20 mouse cellular contexts compared by ENCODE assay signal in the genomic region with DNA sequence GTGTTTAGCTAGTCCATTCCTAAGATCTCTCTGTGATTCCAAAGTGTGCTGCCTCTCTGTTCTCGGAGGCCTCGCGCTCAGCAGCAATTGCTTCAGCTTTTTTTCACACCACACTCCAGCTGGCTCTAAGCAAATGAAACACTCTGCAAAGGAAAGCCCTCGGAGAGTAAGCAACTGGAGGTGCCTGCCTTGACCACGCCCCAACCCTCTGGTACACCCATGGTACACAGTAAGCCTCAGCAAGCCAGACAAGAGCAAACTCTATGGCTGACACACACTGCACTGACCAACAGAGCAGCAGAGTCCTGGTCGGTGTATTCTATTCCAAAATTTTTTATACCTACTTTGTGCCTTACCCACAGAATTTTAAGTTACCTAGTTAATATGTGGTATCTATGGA. TPM values are rescaled to one million over a fixed set of nuclear protein-coding genes. Genes with fewer than 3 reads are reported as not detected.
A peak's percentile ranks its signal among the peaks of the same experiment; 100 is the strongest.
DNase-seq lines count a peak whose midpoint lies in the region; ATAC-seq and TF ChIP-seq lines count a peak whose summit lies in the region.
"Had no signal": no experiment of that assay in that cellular context is flagged by ENCODE, and none has a peak within 500 bp of the region (broad histone marks: within the 10 kb centered on the region; RNA-seq: fewer than 3 reads in every experiment).

No protein-coding gene starts in this region.

- no peak overlapping the region for H3K9ac ChIP-seq in intestine, embryonic 15.5 days
- H3K9ac ChIP-seq in intestine, embryonic 16.5 days (ENCODE audit: low read depth, low read length), result no peak overlapping the region
- H3K9ac ChIP-seq in midbrain, embryonic 15.5 days, result no peak overlapping the region
- no peak overlapping the region for H3K9ac ChIP-seq in midbrain, embryonic 13.5 days (replicated peaks)
- no peak overlapping the region for H3K9ac ChIP-seq in limb, embryonic 13.5 days
- no peak overlapping the region for H3K9ac ChIP-seq in hindbrain, embryonic 16.5 days (ENCODE audit: low read depth, low read length)
- H3K9ac ChIP-seq: embryonic facial prominence, embryonic 13.5 days; neural tube, embryonic 12.5 days had no signal

- peak; percentile 49; the same call in 1 of the 2 replicates for ATAC-seq in intestine, embryonic 15.5 days
- ATAC-seq in intestine, embryonic 16.5 days, result no peak
- 0 out of 2 replicates have a peak, but pooled peaks have one; percentile 39 for ATAC-seq in midbrain, embryonic 15.5 days (replicated peaks)
- ATAC-seq in midbrain, embryonic 13.5 days, result no peak
- ATAC-seq in limb, embryonic 13.5 days (ENCODE audit: low FRiP score, low read depth), result peak; percentile 66; the same call in 1 of the 2 replicates
- no peak for ATAC-seq in hindbrain, embryonic 16.5 days
- ATAC-seq: hindbrain, postnatal 0 days had no signal

- H3K27ac ChIP-seq in intestine, embryonic 15.5 days, result no peak overlapping the region
- no peak overlapping the region for H3K27ac ChIP-seq in intestine, embryonic 16.5 days (ENCODE audit: low read length)
- H3K27ac ChIP-seq in midbrain, embryonic 15.5 days, result no peak overlapping the region
- H3K27ac ChIP-seq in midbrain, embryonic 13.5 days, result no peak overlapping the region
- H3K27ac ChIP-seq in limb, embryonic 13.5 days, result 0 out of 2 replicates have a peak overlapping the region, but pooled peaks have one; percentile 3
- H3K27ac ChIP-seq in kidney, adult 2 months (ENCODE audit: insufficient read depth, low read depth, low read length), result no peak overlapping the region
- no peak overlapping the region for H3K27ac ChIP-seq in hindbrain, embryonic 16.5 days (ENCODE audit: low read depth, low read length)
- H3K27ac ChIP-seq: embryonic facial prominence, embryonic 13.5 days; gastrocnemius, adult 2 months; hindbrain, postnatal 0 days; neural tube, embryonic 12.5 days had no signal

- H3K27me3 ChIP-seq in intestine, embryonic 15.5 days (replicated peaks), result no peaks in the 10 kb centered on the region
- no peaks in the 10 kb centered on the region for H3K27me3 ChIP-seq in intestine, embryonic 16.5 days (replicated peaks; ENCODE audit: control insufficient read depth, insufficient read depth, low read length)
- no peaks in the 10 kb centered on the region for H3K27me3 ChIP-seq in midbrain, embryonic 15.5 days (replicated peaks)
- H3K27me3 ChIP-seq in midbrain, embryonic 13.5 days, result no peaks in the 10 kb centered on the region
- H3K27me3 ChIP-seq in limb, embryonic 13.5 days, result no peaks in the 10 kb centered on the region
- no peaks in the 10 kb centered on the region for H3K27me3 ChIP-seq in kidney, adult 2 months (replicated peaks; ENCODE audit: control insufficient read depth, insufficient read depth, low read length)
- H3K27me3 ChIP-seq in hindbrain, embryonic 16.5 days (replicated peaks; ENCODE audit: control insufficient read depth, insufficient read depth, low read length), result no peaks in the 10 kb centered on the region
- H3K27me3 ChIP-seq: embryonic facial prominence, embryonic 13.5 days; neural tube, embryonic 12.5 days had no signal

- WGBS in intestine, embryonic 15.5 days, result 49% methylated on average over 6 of the region's 6 CpGs
- WGBS in intestine, embryonic 16.5 days, result 36% methylated on average over 6 of the region's 6 CpGs
- 28% methylated on average over 6 of the region's 6 CpGs for WGBS in midbrain, embryonic 15.5 days
- WGBS in midbrain, embryonic 13.5 days, result 26% methylated on average over 6 of the region's 6 CpGs
- WGBS in limb, embryonic 13.5 days, result 39% methylated on average over 6 of the region's 6 CpGs
- 65% methylated on average over 6 of the region's 6 CpGs for WGBS in kidney, adult 2 months
- WGBS in hindbrain, embryonic 16.5 days, result 32% methylated on average over 6 of the region's 6 CpGs

- no peaks in the 10 kb centered on the region for H3K9me3 ChIP-seq in intestine, embryonic 15.5 days
- no peaks in the 10 kb centered on the region for H3K9me3 ChIP-seq in intestine, embryonic 16.5 days (ENCODE audit: control insufficient read depth, low read length)
- no peaks in the 10 kb centered on the region for H3K9me3 ChIP-seq in midbrain, embryonic 15.5 days
- H3K9me3 ChIP-seq in midbrain, embryonic 13.5 days, result no peaks in the 10 kb centered on the region
- no peaks in the 10 kb centered on the region for H3K9me3 ChIP-seq in limb, embryonic 13.5 days
- no peaks in the 10 kb centered on the region for H3K9me3 ChIP-seq in hindbrain, embryonic 16.5 days (ENCODE audit: control insufficient read depth, low read length)
- H3K9me3 ChIP-seq: embryonic facial prominence, embryonic 13.5 days; neural tube, embryonic 12.5 days had no signal

- no peak for DNase-seq in kidney, adult 2 months
- DNase-seq: adrenal gland, postnatal 14 days; B cell, adult 2 months; cerebellum, adult 2 months; gastrocnemius, adult 2 months; heart, postnatal 4 days; kidney, adult 8-10 months; kidney, postnatal 25 days; layer of hippocampus, adult 9-11 months; liver; right cerebral cortex, postnatal 14 days had no signal

- no peak overlapping the region for H3K4me3 ChIP-seq in intestine, embryonic 15.5 days (replicated peaks)
- H3K4me3 ChIP-seq in intestine, embryonic 16.5 days (ENCODE audit: low read length), result no peak overlapping the region
- no peak overlapping the region for H3K4me3 ChIP-seq in midbrain, embryonic 15.5 days
- H3K4me3 ChIP-seq in midbrain, embryonic 13.5 days (replicated peaks), result no peak overlapping the region
- H3K4me3 ChIP-seq in limb, embryonic 13.5 days, result no peak overlapping the region
- no peak overlapping the region for H3K4me3 ChIP-seq in kidney, adult 2 months (ENCODE audit: insufficient read depth, low read depth, low read length)
- H3K4me3 ChIP-seq in hindbrain, embryonic 16.5 days (ENCODE audit: low read length), result no peak overlapping the region
- H3K4me3 ChIP-seq: embryonic facial prominence, embryonic 13.5 days; gastrocnemius, adult 2 months; neural tube, embryonic 12.5 days had no signal

- no peaks in the 10 kb centered on the region for H3K36me3 ChIP-seq in intestine, embryonic 15.5 days
- no peaks in the 10 kb centered on the region for H3K36me3 ChIP-seq in intestine, embryonic 16.5 days (ENCODE audit: control insufficient read depth, insufficient read depth, low read length)
- no peaks in the 10 kb centered on the region for H3K36me3 ChIP-seq in midbrain, embryonic 15.5 days (replicated peaks)
- no peaks in the 10 kb centered on the region for H3K36me3 ChIP-seq in midbrain, embryonic 13.5 days
- H3K36me3 ChIP-seq in limb, embryonic 13.5 days, result no peaks in the 10 kb centered on the region
- no peaks in the 10 kb centered on the region for H3K36me3 ChIP-seq in kidney, adult 2 months (ENCODE audit: control insufficient read depth, insufficient read depth, low read length)
- no peaks in the 10 kb centered on the region for H3K36me3 ChIP-seq in hindbrain, embryonic 16.5 days (ENCODE audit: control insufficient read depth, insufficient read depth, low read length)
- H3K36me3 ChIP-seq: embryonic facial prominence, embryonic 13.5 days; neural tube, embryonic 12.5 days had no signal

- H3K4me1 ChIP-seq in intestine, embryonic 15.5 days (replicated peaks), result no peaks in the 10 kb centered on the region
- no peaks in the 10 kb centered on the region for H3K4me1 ChIP-seq in intestine, embryonic 16.5 days (ENCODE audit: control insufficient read depth, insufficient read depth, low read length)
- H3K4me1 ChIP-seq in midbrain, embryonic 15.5 days, result no peaks in the 10 kb centered on the region
- no peaks in the 10 kb centered on the region for H3K4me1 ChIP-seq in midbrain, embryonic 13.5 days (replicated peaks)
- H3K4me1 ChIP-seq in limb, embryonic 13.5 days, result 0 out of 2 replicates have a peak, but pooled peaks cover 4% of the 10 kb centered on the region
- no peaks in the 10 kb centered on the region for H3K4me1 ChIP-seq in kidney, adult 2 months (ENCODE audit: control insufficient read depth, insufficient read depth, low read length)
- no peaks in the 10 kb centered on the region for H3K4me1 ChIP-seq in hindbrain, embryonic 16.5 days (ENCODE audit: control insufficient read depth, insufficient read depth, low read depth, low read length)
- H3K4me1 ChIP-seq: embryonic facial prominence, embryonic 13.5 days; neural tube, embryonic 12.5 days had no signal

- no peak for TF ChIP-seq POLR2A in kidney, adult 2 months (IDR thresholded peaks at IDR 0.05; ENCODE audit: low read depth, low read length)

- no peak for TF ChIP-seq CTCF in kidney, adult 2 months (conservative IDR thresholded peaks at IDR 0.05; ENCODE audit: insufficient read depth, insufficient read length, low read depth, low read length)

- H3K4me2 ChIP-seq in intestine, embryonic 15.5 days (replicated peaks), result no peak overlapping the region
- no peak overlapping the region for H3K4me2 ChIP-seq in intestine, embryonic 16.5 days (ENCODE audit: low read depth, low read length)
- H3K4me2 ChIP-seq in midbrain, embryonic 15.5 days, result no peak overlapping the region
- H3K4me2 ChIP-seq in midbrain, embryonic 13.5 days (replicated peaks), result no peak overlapping the region
- no peak overlapping the region for H3K4me2 ChIP-seq in limb, embryonic 13.5 days (replicated peaks)
- H3K4me2 ChIP-seq in hindbrain, embryonic 16.5 days (ENCODE audit: low read length), result no peak overlapping the region
- H3K4me2 ChIP-seq: embryonic facial prominence, embryonic 13.5 days; neural tube, embryonic 12.5 days had no signal

RNA-seq across cellular contexts. Expression of a gene that starts 17.2 kb away (rescaled TPM):
- 20.3 and 22.7 TPM in 2 replicates for polyA plus RNA-seq in intestine, embryonic 15.5 days (2015; fragmentation: Nextera tagmentation; extraction: Ambion mirVana)
- polyA plus RNA-seq in intestine, embryonic 16.5 days (2015; fragmentation: Nextera tagmentation; extraction: Ambion mirVana), result 16.7 and 16.8 TPM in 2 replicates
- polyA plus RNA-seq in midbrain, embryonic 15.5 days (2015; fragmentation: Nextera tagmentation; extraction: Ambion mirVana), result 46.0 and 47.5 TPM in 2 replicates
- 39.0 and 39.9 TPM in 2 replicates for polyA plus RNA-seq in midbrain, embryonic 13.5 days (2015; fragmentation: Nextera tagmentation; extraction: Ambion mirVana)
- 38.6 and 40.3 TPM in 2 replicates for polyA plus RNA-seq in limb, embryonic 13.5 days (2015; fragmentation: Nextera tagmentation; extraction: Ambion mirVana)
- 12.7 and 15.1 TPM in 2 replicates for polyA plus RNA-seq in kidney, adult 2 months (2012; rRNA removed)
- polyA plus RNA-seq in hindbrain, embryonic 16.5 days (2015; fragmentation: Nextera tagmentation; extraction: Ambion mirVana), result 42.1 and 43.4 TPM in 2 replicates

Comparison
In these comparisons a context has a peak if more than half of its experiments do, and no peak if none do; other contexts are left out.
1. ATAC-seq: peak in intestine, embryonic 15.5 days (single experiment), midbrain, embryonic 15.5 days (single experiment) and limb, embryonic 13.5 days (single experiment); none in intestine, embryonic 16.5 days (single experiment), midbrain, embryonic 13.5 days (single experiment) and hindbrain, embryonic 16.5 days (single experiment).